Mouse (Mus musculus) ovary, postnatal 36 days (tissue): ENCODE measurements around the gene Lmx1b.

Source experiments
- DNase-seq: peaks from one replicate; pipeline ENCODE4 v3.0.0; 2022; ENCODE audit warnings: low spot score, mixed read lengths

The Lmx1b gene

DNA sequence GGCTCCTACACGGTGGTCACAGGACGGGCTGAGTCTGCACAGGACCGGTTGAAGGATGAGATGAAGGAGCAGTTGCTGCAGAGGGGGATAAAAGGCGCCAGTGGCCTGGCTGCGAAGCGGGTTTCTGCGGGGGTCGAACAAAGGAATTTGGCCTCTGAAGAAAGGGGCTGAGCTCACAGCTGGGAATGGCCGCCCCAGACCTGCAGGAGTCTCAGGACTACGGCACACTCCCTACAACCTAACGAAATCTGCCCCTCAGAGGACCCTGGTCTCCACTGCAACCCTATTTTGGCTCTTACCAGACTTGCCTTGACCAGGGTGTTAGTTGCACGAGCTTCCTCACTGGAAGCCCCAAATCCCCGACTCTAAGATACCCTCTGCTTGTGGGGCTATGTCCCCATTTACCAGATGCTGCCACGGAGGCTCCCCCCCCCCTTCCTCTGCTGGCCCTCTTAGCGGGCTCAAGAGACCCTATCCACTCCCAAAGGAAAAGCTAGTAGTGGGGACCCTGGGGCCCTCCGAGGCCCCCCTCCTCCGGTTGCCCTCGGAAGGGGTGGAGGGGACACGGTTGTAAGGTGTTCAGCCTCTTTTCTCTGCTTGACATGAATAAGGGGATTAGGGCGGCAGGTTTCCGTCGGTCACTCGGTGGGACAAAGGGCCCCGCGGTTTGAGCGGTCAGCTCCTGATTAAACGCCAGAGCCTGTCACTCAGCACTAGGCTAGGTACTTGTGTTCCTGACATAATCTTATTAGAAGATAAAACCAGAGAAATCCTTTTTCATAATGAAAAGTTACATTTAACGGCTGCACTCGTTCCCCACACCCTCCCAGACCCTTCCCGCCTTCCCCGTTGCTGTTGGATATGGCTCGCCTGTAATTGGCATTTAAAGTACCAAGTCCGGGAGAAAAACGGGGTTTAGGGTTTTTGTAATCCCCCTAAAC, 10.0 kb downstream of the Lmx1b start:
- no peak for DNase-seq

DNA sequence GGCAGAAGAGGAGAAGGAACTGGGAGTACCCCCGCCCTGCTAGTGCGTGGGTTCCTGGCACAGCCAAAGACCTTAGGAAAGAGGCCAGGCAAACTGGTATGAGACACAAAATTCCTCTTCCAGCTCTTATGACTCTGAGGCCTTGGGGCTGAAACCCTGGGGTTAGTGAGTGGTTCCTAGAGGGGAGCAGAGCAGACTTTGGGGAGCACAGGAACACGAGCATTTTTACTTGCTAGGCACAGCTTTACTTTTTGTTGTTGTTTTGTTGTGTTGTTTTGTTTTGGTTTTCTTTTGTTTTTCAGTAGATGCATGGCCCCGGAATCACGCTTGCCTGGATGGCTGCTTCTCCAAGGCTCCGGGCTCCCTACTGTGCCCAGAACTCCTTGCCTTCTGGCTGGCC, 10.7 kb downstream of the Lmx1b start:
- no peak for DNase-seq

DNA sequence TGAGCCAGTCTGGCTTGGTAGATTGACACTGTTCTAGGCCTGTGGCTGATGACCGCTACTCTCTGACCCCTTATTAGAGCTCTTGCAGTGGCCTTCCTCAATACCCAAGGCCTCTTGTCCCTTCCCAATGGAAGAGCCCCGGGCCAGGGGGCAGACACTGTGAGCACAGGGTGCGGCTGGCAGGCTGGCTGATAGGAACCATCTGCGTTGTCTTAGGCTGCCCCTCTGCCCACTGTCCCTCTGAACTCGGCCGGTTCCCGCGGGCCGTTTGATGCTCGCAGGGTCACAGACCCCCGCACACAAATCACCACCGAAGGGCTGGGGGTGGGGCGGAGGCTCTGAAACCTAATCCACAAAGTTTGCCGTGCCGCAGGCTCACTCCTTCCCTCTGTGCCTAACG, 11.5 kb downstream of the Lmx1b start:
- DNase-seq = no peak

DNA sequence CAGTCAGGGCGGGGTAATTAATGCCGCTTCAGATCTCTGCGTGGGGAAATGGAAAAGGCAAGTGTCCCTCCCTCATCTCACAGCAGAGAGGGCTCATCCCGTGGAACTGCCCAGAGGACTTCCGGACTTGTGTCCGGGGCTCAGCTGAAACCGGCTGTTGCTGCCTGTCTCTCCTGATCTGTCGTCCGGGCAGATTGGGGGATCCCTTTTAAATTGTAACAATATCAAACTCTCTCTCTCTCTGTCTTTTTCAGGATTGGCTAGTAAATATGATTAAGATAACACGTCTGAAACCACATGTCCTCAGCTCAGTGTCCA, 13.3 kb downstream of the Lmx1b start:
- no peak for DNase-seq

DNA sequence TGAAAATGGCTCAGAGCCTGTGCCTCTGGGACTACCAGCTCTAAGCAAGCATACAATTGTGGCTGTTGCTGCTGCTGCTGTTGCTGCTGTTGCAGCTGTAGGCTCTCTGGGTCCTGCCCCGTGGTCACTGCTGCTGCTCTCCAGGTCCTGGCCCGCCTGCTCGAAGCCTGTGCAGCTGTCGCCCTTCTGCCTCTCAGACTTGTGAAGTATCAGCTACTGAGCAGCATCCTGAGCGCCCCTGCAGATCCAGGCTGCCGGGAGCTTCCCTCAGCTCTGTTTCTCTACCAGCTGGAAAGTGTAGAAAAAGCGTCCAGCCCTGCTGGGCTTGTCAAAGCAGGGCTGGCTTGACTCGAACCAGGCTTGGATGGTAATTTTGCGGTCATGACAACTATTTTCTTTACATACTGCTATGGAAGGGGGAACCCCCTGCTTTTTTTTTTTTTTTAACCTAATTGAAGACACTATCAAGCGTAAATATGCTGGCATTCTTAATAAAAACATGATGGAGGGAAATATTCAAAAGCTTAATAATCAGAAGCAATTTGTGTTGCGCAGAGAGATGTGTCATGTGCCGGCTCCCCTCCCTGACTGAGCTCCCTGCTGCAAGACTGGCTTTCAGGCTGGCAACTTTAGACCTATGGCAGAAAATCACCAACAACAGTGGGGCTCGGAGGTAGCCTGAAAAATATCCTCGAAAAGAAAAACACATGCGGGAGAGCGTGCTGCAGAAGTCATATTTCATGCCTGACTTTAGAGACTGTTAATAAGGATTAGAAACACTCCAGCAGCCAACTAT, 13.9 kb downstream of the Lmx1b start:
- DNase-seq = no peak

DNA sequence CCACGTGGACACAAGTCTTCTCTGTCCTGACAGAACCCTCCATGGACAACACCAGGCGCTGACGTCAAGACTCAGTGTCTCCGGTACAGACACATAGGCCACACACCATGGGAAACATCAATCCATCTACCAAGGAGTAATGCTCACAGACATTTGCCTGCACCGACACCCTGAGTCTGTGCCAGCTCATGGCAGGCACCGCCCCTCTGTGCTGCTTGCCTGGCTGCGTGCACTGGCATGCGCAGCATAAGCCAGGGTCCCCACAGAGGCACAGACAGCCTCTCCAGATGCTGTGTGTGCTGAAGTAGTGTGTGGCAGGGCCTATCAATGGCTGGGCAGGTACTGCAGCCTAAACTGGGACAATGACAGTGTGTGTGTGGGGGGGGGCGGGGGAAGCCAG, 22.6 kb downstream of the Lmx1b start:
- DNase-seq = no peak

DNA sequence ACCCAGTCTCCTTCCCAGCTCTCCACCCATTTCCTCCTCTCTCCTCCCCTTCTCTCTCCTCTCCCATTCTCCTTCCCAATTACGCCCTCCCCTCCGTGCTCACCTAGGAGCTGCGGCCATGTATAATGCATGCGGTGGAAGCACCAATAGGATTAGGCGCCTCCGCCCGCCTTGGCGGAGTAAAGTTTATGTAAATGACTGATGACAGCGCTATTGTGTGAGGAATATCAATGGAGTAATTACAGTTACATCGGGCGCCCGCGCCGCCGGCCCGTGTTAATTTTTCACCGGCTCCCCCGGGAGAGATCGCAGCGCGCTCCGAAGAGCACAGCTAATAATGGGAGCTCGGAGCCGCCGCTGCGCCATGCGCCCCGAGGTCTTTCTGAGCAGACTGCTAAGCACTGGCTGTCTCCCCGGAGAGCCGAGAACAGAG, 23.9 kb downstream of the Lmx1b start:
- DNase-seq = no peak

DNA sequence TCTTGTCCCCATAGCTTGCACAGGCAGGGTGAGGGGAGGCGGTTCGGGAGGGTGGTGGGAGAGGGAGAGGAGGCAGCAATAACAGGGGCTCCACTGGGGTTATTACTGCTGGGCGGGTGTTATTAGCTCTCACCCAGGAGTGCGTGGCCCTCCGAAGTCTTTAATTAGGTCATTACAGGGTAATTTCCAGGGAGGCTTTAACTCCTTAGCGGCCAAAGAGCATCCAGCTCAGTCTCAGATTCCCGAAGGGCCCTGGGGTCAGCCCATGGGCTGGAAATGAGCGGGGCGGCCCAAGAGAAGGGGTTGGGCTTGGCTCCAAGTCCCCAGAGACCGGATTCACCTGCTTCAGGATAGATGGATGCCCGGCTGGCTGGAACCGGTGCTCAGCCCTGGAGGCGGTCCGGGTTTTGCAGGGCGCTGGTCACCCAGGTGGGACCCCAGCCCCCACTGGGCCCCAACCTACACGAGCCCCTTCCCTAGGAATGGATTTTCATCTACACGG, 24.4 kb downstream of the Lmx1b start:
- no peak for DNase-seq

DNA sequence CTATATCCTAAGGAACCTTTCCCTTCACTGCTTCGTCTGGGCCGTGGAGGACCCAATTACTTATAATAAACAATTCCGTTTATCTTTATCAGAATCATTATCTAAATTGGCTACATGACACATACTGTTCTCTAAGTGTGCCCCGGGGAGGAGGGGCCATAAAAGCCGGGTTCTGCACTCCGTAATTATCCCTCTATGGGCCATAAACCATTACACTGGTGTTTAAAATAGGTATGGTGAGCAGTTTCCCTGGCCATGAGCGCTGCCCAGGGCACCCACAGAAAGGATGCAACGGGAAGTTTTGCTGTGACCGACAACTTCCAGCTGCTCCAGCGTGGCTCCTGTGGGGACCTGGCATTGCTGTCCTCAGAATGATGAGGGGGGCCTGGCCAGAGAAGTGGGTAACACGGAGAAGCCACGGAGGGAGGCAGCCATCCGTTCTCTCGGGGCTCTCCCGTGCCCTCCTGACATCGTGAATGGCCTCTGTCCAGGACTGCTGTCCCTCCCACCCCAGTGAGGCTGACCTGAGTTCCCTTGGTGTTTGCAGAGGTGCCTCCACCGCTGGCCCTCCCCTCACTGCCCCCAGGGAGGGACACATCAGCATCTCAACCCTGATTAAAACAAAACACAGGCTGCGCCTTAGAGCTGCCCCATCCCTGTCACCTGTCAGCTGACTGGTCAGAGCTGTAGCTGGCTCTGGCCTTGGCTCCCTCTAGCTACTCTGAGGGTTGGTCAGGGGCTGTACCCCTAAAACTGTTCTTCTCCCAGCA, 34.6 kb downstream of the Lmx1b start:
- no peak for DNase-seq

DNA sequence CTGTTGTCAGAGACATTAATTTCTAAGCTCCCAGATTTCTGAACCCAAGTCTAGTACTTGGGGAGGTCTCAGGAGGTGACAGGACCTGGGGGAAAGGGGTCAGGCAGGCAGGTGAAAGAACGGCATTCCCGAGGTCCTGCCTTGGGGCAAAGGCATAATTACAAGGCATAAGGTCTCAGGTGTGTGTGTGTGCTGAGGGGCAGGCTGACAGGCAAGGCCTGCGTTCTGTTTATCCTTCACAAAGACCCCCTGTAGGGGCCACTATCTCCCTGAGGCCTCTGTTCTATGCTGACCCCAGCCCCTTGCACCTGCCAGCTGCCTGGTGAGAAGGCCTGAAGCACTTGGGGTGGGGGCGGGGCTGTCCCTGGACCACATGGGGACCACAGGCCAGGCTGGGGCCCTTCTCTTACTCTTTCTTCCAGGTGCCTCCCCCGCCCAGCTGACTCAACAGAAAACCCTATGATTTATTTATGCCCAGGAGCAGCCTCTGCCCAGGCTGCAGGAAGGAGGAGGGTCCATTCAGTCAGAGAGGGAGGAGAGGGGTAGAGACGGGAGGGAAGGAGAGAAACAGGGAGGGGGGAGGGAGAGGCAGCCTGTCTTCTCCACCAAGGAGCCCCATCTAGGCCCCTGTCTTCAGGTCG, 35.3 kb downstream of the Lmx1b start:
- no peak for DNase-seq

DNA sequence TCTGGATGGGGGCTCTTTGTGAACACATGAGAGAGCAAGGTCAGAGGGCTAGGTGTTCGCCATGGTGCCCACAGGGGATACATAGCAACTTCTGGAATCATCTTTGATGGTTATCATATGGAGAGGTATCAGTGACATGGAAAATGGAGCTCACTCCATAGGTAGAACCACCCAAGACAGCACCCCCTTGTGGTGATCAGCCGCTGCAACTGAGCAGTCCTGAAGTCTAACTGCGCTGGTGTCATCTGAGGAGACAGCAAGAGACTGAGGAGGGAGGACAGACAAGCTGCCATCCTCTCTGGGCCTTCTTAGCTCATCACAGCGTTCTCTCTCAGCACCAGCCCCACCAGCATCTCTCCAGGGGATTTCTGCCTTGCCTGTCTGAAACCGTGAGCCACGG, 39.8 kb downstream of the Lmx1b start:
- DNase-seq = no peak

DNA sequence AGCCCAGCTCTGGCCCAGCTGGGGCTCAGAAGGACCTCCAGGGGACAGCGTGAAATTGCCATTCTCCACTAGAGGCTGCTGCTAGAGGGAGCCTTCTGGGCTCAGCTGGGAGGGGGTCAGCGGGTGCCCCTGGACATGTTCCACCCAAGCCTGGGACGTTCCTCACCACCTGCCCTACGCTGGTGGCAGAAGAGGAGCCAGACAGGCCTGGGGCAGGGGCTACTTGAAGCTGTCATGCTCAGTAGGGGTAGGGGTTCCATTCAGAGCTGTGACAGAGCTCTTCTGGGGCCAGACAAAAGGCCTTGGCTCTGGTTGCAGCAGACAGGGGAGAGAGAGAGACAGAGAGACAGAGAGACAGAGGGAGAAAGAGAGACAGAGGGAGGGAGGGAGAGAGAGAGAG, 42.9 kb downstream of the Lmx1b start:
- DNase-seq = no peak

DNA sequence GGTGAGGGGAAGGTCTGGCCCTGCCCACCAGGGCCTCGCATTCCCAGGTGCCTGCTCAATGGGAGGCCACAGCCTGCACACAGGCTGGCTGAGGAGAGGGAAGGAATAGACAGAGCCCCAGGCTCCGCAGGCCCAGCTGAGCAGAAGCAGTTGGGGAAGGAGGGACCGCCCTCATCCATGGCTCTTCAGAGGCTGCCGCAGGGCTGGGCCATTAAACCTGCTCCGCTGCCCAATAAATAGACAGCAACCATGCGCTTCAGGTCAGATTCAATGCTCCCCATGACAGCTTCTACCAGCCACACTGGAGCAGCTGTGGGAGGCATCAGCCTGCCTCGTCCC, 45.3 kb downstream of the Lmx1b start:
- DNase-seq = no peak

DNA sequence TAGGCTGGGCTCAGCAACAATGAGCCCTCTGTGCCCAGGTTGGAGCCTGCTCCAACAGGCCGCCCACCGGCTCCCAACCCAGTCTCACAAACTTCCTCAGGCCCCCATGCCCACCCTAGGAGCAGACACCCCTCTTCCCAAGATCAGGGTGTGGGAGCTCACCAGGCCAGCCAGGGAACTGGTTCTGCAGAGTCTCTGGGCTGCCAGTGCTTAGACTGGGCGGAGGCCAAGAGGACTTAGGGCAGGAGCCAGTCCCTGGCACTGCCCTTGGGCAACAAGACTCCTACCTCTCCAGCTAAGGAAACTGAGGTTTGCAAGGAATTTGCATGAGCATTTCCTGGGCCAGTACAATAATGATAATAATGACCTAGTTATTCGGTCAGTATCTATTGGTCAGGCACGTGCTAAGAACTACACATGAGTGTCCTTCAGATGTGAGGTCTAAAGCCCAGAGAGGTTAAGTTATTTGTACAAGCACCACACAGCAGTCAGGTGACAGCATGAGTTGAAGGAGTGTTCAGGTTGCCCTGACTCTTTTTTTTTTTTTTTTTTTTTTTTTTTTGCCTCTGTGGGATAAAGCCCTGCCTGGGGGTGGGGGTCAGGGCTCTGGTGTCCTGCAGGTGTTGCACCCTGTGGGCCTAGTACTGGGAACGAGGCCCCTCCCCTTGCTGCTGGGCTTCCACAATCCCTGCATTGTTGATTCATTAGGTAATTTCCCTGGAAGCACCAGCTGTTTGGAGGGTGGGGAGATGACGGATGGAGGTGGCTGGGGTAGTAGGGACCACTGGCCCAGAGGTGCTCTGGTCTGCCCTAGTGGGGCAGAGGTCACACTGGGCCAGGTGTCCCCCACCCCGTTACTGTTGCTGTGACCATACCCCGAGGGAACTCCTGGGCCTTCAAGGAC, 45.9 kb downstream of the Lmx1b start:
- no peak for DNase-seq

DNA sequence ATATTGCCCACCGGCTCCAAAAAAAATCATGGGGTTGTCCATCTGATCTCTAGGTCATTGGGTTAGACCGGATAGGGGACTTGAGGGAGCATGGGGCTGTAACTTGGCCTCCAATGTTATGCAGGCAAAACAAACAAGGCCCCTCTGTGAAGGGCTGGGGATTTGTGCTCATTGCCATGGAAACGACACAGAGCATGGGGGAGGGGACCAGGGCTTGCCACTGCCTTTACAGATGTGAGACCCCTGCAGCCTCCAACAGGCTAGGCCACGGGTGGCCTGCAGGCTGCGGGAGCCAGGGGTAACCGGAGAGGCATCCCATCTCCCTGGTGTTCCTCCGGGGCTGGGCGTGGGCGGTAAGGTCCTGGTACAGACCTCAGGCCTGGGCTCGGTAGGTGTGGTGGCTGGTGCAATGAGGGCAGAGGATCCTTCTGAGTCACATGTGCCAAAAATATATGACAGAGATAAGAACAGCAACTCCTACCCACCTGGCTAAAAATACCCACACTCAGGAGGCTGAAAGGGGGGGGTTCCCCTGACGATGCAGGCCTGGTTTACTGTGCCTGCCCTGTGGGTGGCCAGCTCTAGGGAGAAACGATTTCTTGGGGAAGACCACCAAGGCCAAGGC, 47.3 kb downstream of the Lmx1b start:
- DNase-seq = no peak

DNA sequence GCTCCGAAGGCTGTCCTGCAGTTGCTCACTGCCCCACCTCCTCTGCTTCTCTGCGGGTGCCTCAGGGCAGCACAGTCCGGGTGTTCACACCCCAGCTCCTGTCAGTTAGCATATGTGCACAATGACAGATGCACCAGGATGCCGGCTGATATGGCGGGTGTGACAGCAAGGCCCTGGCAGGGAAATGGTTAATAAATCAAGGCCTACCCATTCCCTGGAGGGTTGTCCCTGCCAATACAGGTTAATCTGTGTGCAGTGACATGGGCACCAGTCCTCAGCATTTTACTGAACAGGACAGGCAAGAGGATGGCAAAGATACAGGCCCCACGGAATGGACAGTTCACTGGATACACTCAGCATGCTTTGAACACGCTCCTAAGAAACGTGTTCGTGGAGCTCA, 51.0 kb downstream of the Lmx1b start:
- DNase-seq = no peak

DNA sequence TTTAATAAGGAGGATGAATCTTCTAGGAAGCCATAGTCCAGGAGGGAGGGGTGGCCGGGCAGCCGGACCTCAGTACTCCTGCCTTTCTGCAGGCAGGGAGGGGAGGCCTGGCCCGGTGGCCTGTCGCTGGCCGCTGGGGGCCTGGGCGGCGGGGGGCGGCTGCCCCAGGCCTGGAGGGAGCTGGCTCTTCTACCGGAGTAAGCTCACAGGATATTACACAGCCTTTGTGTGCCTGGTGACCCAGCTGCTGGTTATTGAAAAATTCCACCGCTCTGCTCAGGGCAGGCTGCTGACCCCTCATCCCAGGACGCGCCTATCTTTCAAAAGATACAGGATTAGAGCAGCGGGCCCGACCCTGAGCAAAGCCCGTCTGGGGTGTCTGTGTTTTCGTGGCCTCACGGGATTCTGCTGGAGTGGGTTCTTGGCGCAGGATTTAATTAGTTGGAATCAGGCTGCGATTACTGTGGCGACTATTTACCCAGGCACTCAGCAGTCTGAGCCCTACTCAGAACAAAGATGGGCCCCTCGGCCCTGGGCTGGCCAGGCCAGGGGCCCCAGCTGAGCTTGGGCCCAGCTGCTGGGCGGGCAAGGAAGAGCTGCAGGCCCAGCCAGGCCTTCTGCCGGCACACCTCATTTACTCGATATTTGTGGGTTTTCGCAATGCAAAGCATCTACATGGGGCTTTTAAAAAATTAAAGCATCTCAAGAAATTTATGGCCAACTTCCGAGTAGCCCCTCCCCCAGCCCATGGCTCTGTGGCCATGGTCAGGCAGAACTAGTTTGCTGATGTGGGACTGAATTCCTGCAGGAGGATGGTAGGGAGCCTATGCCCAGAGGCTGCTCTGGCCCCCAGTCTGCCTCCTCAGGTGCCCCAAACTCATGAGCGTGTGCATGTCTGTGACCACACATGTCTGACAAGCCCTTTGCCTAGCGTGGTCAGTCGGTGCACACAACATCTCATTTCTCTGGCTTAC, 55.1 kb downstream of the Lmx1b start:
- DNase-seq = no peak

DNA sequence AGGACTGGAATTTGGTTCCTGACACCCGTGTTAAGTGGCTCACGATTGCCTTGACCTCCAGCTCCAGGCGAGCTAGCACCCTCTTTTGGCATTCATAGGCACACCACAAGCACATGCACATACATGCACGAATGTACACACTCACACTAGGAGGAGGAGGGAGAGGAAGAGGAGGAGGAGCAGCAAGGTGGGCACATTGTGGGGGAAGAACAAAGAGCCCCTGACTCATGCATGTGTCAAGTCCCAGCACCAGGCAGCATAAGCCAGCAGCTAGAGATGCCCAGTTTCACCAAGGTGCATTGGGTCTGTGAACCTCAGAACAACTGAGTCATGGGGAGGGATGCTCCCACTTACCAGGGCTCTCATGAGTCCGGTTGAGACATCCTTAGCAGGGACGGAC, 56.5 kb downstream of the Lmx1b start:
- no peak for DNase-seq

DNA sequence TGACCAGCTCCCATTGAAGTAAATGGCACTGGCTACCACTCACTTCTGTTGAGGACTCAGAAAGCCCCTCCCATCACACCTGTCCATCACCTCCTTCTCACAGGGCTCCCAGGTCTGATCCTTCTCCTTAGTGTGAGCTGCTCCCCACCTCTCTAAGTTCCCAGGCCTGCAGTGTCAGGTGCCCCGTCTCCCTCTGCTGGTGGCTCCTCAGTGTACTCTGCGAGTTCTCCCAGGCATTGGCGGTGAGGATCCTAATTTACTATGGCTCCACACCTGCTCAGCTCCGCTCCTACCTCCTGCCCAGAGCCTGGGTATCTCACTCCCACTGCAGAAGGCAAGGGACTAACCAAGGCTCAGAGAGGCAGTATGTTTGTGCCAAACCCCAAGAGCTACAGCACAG, 57.0 kb downstream of the Lmx1b start:
- no peak for DNase-seq
